Mouse (Mus musculus) G1E (cell line): Measurements from ENCODE around the gene Pkib.

ENCODE experiments used
- CTCF ChIP-seq: IDR thresholded peaks from 2 replicates; pipeline ENCODE4 v1.5.1; 2012; ENCODE audit warnings: low read depth, low read length, inconsistent platforms, mixed read lengths
- GATA1 ChIP-seq: IDR thresholded peaks from 2 replicates; pipeline ENCODE4 v1.6.1; 2012; ENCODE audit warnings: borderline replicate concordance, low read length, inconsistent platforms, mixed read lengths

- TF ChIP-seq CTCF = no peak
- no peak for TF ChIP-seq GATA1
Measured at GRCm38 (mm10) chr10:57636970-57637369, 5.2 kb downstream of the Pkib start.
